Mouse (Mus musculus) neural tube, embryonic 11.5 days (tissue): ENCODE measurements around the gene 9030025P20Rik. TPM values are rescaled to one million over a fixed set of nuclear protein-coding genes. Genes with fewer than 3 reads are reported as not detected.

Experiments
- polyA plus RNA-seq: library from polyadenylated mRNA; unstranded; fragments of >200 nt; fragmentation: Nextera tagmentation; extraction: Ambion mirVana; gene quantifications from 2 replicates; pipeline ENCODE4 v1.2.1, GENCODE M21; 2014

The 9030025P20Rik gene
- polyA plus RNA-seq, 1 experiment from 2014 or later, result 6.6 TPM

Other genes starting within 250 kb of the 9030025P20Rik start
- 4.4 and 4.7 TPM in 2 replicates for gene Wdr27, start 35.3 kb upstream of the 9030025P20Rik start, polyA plus RNA-seq
- 31.6 and 36.2 TPM in 2 replicates for gene 1600012H06Rik, start 35.3 kb upstream of the 9030025P20Rik start, polyA plus RNA-seq
- gene Phf10, start 17.2 kb upstream of the 9030025P20Rik start, polyA plus RNA-seq, result 34.2 and 37.0 TPM in 2 replicates
- gene Gm3417, start 322 bp downstream of the 9030025P20Rik start, polyA plus RNA-seq, result not detected in 2 replicates
- 8.0 and 8.3 TPM in 2 replicates for gene Gm3435, start 31.7 kb downstream of the 9030025P20Rik start, polyA plus RNA-seq
- gene Ermard, start 62.7 kb downstream of the 9030025P20Rik start, polyA plus RNA-seq, result 57.3 and 63.2 TPM in 2 replicates
- gene Tcte3, start 63.0 kb downstream of the 9030025P20Rik start, polyA plus RNA-seq, result 0.49 and 1.6 TPM in 2 replicates
- 2.9 and 3.1 TPM in 2 replicates for gene Gm3448, start 63.1 kb downstream of the 9030025P20Rik start, polyA plus RNA-seq